Mouse (Mus musculus) brain, embryonic 14.5 days (tissue): ENCODE measurements around the gene Adarb2.

Experiments
- CTCF ChIP-seq: fragments of 200-500 bp; IDR thresholded peaks from 2 replicates; pipeline ENCODE4 v1.5.1; 2012; ENCODE audit warnings: inconsistent platforms, mild to moderate bottlenecking, moderate library complexity, borderline replicate concordance; ENCODE audit not compliant: insufficient read depth, insufficient read length; ENCODE audit errors: extremely low read depth
- POLR2A ChIP-seq: fragments of 200-500 bp; IDR thresholded peaks from 2 replicates; pipeline ENCODE4 v1.6.1; 2012; ENCODE audit warnings: mild to moderate bottlenecking, inconsistent platforms, borderline replicate concordance; ENCODE audit not compliant: poor library complexity, insufficient read depth, insufficient read length, severe bottlenecking; ENCODE audit errors: extremely low read depth

DNA sequence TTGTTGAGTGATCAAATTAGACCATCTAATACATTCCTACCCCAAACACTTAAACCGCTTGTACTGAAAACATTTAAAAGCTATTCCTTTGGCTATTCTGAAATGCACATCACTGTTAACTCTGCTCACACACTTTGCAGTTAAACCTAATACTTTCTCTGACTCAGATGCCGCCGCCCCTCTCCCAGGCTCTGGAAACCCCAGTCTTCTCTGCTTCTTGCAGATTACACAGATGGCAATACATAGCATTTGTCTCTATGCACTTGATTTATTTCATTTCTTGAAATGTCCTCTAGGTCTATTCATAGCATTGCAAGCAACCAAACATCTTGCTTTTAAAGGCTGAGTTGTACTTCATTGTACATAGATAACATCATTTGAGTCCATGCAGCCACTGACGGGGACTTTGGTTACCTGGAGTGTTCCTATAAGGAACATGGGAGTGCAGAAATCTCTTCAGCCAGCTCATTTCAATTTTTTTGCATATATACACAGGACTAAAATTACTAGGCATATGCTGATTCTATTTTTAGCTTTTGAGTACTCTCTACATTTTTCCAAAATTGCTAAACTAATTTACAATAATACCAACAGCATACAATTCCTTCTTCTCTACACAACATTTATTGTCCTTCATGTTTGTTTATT is 236.6 kb downstream of the Adarb2 start:
- TF ChIP-seq CTCF (no peak), POLR2A (no peak)
